25 mouse cellular contexts compared by ENCODE assay signal in the genomic region with DNA sequence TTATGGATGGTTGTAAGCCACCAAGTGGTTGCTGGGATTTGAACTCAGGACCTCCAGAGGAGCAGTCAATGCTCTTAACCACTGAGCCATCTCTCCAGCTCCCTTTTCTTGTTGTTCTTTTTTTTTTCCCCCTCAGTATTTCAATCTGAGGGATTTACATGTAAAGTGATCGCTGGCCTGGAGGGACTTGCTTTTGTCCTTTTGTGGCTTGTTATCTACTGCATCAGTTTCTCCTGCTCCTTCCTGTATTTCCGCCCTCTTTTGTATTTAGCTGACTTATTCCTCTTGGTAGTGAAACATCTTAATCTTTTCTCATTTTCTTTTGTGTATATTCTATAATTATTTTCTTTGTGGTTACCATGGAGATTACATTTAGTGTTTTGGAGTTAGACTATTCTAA.
"Had no signal": no experiment of that assay in that cellular context is flagged by ENCODE, and none has a peak within 500 bp of the region (broad histone marks: within the 10 kb centered on the region; RNA-seq: fewer than 3 reads in every experiment).

No protein-coding gene starts in this region.

- H3K4me3 ChIP-seq: gastrocnemius, adult 2 months; heart, embryonic 10.5 days; heart, embryonic 12.5 days; hindbrain, embryonic 13.5 days; hindbrain, embryonic 15.5 days; kidney, embryonic 15.5 days; left cerebral cortex, adult 2 months; limb, embryonic 10.5 days; limb, embryonic 12.5 days; liver, embryonic 13.5 days; liver, embryonic 15.5 days had no signal

- DNase-seq: gastrocnemius, adult 2 months; gastrocnemius, postnatal 10 days; gastrocnemius, postnatal 25 days; heart, postnatal 10 days; heart, postnatal 4 days; kidney, adult 11 months; kidney, adult 2 months; kidney, adult 9 months; kidney, postnatal 14 days; kidney, postnatal 36 days; liver; liver, embryonic 13.5 days had no signal

- H3K27me3 ChIP-seq: heart, embryonic 12.5 days; hindbrain, embryonic 13.5 days; hindbrain, embryonic 15.5 days; kidney, embryonic 15.5 days; liver, embryonic 13.5 days; liver, embryonic 15.5 days had no signal

- H3K27ac ChIP-seq: gastrocnemius, adult 2 months; heart, embryonic 10.5 days; hindbrain, embryonic 13.5 days; hindbrain, embryonic 15.5 days; hindbrain, postnatal 0 days; kidney, embryonic 15.5 days; kidney, postnatal 0 days; left cerebral cortex, adult 2 months; limb, embryonic 10.5 days; limb, embryonic 12.5 days; liver, embryonic 13.5 days; liver, embryonic 15.5 days had no signal

- H3K9ac ChIP-seq: heart, embryonic 12.5 days; hindbrain, embryonic 13.5 days; hindbrain, embryonic 15.5 days; kidney, embryonic 15.5 days; limb, embryonic 12.5 days; liver, embryonic 13.5 days; liver, embryonic 15.5 days had no signal

- H3K36me3 ChIP-seq: heart, embryonic 10.5 days; heart, embryonic 12.5 days; hindbrain, embryonic 13.5 days; hindbrain, embryonic 15.5 days; kidney, embryonic 15.5 days; limb, embryonic 10.5 days; limb, embryonic 12.5 days; liver, embryonic 13.5 days; liver, embryonic 15.5 days had no signal

- H3K4me2 ChIP-seq: heart, embryonic 12.5 days; hindbrain, embryonic 13.5 days; hindbrain, embryonic 15.5 days; kidney, embryonic 15.5 days; limb, embryonic 12.5 days; liver, embryonic 11.5 days; liver, embryonic 13.5 days; liver, embryonic 15.5 days had no signal

- H3K9me3 ChIP-seq: hindbrain, embryonic 13.5 days; hindbrain, embryonic 15.5 days; kidney, embryonic 15.5 days; limb, embryonic 10.5 days; liver, embryonic 13.5 days; liver, embryonic 15.5 days had no signal

- H3K4me1 ChIP-seq: heart, embryonic 10.5 days; heart, embryonic 12.5 days; hindbrain, embryonic 13.5 days; hindbrain, embryonic 15.5 days; kidney, embryonic 15.5 days; limb, embryonic 10.5 days; limb, embryonic 12.5 days; liver, embryonic 13.5 days; liver, embryonic 15.5 days had no signal

- ATAC-seq: hindbrain, postnatal 0 days; intestine, embryonic 16.5 days had no signal
